Mouse (Mus musculus): ENCODE results near the gene Mgat5. TPM values are rescaled to one million over a fixed set of nuclear protein-coding genes. Genes with fewer than 3 reads are reported as not detected.

The Mgat5 gene
- total and polyA plus RNA-seq, 3 experiments, result 2.8 to 14.0 (median 11.2) TPM

DNA sequence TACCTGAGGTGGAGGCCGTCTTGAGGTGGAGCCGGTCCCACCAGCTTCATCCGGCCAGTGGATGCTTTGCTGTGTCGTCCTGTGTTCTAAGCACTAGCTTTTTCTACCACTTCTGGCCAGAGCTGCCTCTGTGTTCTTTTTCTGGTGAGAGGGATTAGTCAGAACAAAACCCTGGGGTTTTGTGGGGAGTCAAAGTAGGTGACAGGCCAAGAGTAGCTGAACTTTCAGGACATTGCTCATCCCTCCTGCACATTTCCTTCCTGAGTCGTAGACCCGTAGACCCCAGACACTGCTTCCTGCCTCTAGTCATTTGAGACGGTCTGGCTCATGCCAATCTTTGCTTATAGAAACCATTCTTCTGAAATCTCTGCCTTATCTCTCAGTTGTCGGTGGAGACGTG lies 140.1 kb downstream of the Mgat5 start:
- DNase-seq, result no peak

DNA sequence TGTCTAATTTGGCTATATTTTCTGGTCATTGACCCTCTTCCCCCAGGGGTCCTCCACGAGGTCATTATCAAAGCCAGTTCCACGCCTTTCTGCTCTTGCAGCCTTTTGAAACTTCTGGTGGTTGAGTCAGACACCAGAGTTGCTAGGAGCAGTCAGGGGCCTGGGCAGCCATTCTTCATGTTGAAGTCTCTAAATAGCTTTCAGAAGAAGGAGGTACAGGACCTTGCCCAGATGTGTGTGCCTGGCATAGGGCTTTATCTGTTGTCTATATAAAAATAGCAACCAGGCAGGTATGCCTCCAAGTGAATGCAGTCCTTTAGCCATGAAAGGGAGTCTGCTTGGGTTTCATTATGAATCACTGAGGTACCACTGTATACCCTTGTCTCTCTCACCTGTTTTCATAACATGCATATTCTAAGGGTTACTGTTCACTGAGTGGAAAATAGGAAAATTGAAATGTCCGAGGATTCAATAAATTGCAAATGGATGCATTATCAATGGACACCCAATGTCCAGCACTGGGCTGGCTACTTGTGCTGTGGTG lies 141.9 kb downstream of the Mgat5 start:
- DNase-seq, result peak; percentile 44

DNA sequence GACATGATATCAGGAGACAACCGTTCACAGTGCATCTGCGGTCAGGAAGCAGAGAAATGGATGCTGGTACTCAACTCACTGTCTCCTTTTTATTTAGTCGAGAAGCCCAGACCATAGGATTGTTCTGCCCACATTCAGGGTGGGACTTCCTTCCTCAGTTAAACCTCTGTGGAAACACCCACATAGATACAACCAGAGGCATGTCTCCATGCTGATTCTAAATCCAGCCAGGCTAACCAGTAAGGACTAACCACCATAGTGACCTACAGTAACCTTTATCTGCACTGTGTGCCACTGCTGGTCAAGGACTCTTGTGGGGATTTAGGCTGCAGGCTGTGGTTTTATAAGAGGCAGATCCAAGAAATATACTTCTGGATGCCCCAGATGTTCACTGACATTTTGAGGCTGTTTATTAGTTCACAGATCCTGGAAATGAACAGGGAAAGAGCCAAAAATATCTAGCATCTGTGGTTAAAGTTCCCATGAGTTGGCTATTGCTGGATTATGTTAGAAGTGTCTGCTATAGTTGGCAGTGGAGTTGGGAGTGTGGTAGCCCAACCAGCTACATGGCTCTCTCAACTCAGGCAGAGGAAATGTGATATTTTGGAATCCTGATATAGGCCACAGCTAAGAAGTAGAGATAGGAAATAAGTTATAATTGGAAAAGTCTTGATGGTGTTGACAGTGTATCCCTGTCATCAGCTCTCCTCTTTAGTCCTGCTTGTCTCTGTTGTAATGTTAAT lies 143.2 kb downstream of the Mgat5 start:
- DNase-seq, result no peak

DNA sequence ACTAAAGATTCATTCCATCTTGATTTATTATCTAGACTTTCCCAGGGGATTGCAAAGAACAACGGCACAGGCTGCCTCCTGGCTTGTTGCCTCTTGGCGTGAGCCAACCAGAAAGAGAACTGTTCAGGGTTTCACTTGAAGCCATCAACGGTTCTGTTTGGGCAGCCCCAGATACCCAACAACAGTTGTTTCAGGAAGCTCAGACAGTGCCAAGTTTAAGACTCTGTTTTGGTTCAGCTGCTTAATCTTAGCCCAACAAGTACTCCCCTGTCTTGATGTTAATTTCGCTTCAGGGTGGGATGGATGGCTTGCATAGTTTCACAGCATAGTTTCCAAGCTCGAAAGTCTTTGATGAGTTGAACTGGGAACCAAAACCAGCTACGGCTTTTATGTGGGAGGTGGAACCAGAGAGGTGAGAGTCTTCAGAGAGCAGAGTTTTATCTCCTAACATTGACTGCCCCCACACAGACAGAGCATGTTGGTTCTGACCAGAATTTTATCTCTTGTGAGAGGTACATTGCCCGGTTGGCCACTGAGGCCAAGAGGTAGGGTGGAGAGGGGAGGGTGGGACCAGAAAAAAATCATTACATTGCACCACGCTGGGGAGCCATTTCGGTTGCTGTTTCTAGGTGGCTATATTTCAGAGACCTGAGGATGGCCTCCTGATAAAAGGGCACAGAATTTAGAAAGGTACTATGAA lies 144.0 kb downstream of the Mgat5 start:
- DNase-seq, result no peak

DNA sequence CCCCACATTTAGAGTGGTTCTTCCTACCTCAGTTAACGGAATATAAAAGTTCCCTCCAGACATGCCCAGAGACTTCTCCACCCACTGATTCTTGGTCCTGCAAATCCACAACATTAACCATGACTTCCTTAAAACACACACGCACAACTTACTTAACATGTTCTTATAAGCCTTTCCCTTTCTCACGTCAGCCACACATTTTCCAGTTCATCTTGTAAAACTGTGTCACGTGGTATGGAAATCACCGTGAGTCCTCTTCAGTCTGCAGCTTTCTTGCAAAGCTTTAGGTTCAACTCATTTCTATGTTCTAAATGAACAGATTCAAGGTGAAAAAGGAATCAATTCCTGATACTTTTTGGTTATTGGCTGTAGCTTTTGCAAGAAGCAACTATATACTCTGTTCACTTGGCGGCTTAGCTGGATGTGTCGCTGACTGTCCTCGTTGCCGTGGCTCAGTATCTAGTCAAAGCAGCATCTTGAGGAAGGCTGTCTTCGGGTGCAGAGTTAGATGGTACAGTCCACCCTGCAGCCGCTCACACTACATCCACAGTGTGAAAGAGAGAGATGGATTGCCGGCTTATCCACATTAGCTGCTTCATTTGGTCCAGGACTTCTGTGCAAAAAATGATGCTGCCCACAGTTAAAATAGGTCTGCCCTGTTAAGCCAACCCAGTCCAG lies 146.7 kb downstream of the Mgat5 start:
- DNase-seq, result no peak

DNA sequence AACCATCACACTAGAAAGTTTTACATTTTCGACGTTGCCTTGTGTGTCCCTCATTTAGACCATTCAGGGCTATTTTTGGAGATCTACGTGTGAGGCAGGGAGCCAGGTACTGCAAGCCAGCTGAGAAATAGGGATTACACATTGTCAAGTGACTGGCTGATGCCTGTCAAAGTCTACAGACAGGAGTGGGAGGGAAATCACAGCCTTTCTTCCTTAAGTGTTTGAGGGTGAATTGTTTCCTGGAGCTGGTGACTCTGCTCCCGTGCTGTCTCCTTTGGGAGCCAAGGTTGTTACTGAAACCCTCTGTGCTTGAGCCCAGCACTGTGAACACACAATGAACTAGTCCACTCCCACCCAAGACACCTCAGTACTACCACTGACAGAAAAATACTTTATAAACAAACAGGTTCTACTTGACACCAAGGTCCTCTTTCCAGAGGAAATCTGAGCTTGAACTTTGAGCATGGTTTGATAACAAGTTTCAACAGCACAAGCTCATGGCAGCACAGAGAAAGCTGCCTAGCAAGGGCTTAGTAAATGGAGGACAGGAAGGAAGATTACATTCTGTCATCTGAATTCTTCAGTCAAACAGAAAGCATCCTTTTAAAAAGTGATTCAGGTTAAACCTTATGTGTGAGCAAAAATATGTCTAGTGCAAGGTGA lies 147.4 kb downstream of the Mgat5 start:
- no peak for DNase-seq

DNA sequence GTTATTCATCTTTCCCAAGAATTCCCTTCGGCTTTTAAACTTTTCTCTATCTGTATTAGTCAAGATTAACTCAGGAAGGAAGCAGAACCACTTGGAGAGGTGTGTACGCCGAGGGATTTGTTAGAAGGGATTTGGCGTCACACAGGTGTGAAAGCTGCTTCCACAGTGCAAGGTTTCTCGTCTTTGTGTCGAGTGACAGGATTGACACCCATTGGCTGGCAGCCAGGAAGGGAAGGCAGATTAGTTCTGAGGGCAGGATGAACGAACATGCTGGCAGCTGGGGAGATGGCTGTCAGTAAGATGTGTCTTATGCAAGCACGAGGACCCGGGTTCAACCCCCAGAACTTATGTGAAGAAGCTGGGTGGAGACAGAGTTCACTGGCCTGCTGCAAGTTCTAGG lies 148.6 kb downstream of the Mgat5 start:
- no peak for DNase-seq

DNA sequence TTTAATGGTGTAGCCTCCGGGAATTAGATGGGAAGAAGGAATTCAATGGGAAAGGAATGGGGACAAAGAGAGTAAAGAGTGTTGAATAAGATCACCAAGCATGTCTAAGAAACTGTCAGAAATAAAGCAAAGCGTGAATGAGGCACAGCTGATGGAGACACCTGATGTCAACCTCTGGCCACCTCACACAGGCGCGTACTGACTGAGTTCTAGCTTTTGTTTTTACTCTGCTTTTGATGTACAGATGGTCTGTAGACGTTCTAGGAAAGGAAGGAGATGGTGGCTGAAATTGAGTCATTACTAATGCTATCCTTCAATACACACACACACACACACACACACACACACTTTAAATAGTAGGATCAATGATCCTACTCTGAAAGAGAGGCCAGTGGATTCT lies 149.3 kb downstream of the Mgat5 start:
- DNase-seq, result no peak

DNA sequence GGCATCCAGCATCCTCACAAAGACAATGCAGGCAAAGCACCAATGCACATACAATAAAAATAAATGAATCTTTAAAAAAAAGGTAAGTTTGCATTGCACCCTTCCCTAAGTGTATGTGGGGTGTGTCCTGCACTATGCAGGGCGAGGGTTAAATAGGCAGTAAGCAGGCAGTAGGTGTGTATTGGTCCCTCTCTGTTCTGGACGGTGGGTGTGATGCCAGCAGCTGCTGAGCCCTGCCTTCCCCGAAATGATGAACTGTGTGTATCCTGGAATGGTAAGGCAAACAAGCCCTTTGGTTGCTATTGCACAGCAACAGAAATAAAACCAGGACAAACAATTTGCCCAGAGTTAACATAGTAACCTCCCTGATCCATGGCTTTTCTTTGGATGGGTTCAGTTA lies 150.2 kb downstream of the Mgat5 start:
- DNase-seq, result no peak

DNA sequence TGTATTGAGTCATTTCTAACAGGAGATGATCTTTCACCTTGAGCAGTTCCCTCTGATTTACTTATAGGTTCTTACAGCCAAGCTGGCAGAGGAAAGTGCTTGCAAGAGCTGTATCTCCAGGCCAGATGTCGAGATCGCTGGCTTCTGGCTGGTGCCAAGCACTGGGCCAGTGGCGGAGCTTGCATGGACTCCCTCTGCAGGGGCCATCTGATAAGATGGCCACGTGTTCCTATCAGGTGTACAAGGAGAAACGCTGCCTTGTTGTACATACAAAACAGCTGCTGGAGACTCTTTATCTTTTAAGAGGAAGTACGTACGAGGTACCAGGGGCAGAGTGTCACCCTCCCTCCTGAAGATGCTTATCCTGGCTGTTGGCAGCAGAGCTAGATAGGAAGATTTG lies 158.8 kb downstream of the Mgat5 start:
- peak; percentile 21 for DNase-seq

DNA sequence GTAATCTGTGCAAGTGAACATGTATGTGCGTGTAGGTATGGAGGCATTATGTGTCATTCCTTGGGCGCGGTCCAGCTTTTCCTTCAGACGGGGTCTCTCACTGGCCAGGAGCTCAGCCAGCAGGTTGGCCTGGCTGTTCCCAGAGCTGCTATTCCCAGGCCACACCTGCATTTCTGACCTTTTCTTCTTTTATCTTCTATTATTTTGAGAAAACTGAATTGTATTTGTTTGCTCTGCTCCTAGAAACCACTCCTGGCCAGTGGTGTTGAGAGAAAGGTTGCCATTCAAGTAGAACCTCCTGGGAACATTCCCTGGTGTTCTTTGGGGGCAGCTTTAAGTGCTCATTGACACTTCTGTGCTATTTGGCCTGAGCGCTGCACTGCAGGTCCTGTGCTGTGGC lies 160.9 kb downstream of the Mgat5 start:
- DNase-seq, result no peak

DNA sequence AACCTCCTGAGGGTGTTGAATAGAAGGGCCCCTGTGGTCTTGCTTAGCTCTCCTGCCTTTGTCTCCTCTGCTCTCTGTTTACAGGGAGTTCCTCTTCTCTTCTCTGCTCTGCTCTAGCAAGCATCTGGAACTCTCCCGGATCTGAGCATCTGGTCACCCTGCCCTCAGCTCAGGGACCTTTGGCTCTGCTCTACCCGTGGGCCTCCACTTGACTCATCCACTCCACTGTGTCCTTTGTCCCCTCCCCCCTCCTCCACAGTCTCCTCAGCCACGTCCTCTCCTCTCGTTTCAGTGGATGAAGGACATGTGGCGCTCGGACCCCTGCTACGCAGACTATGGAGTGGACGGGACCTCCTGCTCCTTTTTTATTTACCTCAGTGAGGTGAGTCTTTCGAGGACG lies 161.3 kb downstream of the Mgat5 start:
- no peak for DNase-seq

DNA sequence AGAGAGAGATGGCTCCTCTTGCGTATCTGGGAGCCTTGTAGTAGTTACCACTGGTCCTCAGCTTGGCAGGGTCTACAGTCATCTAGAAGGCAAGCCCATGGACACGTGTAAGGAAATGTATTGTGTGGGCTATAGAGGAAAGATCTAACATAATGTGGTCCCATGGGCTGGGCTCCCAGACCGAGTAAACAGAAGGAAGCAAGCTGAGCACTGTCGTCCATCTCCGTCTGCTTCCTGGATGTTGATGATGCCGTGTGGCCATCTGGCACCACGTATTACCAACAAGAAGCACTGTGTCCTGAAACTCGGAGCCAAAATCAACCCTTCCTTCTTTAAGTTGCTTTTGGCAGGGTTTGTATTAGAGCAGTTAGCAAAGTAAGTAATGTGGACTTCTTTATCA lies 163.7 kb downstream of the Mgat5 start:
- DNase-seq, result no peak

DNA sequence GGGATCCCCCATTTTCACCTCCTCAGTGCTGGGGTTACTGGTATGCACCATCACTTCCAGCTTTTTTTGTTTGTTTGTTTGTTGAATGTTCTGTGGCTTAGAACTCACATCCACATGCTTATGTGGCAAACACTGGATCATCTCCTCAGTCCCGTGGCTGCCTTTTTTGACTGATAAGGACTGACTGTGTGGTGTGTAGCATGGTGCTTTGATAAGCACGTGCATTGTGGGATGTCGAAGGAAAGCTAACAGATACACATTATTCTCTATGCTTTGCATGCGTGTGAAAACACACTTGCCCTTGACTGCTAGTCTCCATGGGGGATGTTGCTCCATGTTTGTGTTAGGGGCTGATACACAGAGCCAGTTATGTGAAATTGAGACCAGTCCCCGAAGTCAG lies 164.7 kb downstream of the Mgat5 start:
- DNase-seq, result no peak

DNA sequence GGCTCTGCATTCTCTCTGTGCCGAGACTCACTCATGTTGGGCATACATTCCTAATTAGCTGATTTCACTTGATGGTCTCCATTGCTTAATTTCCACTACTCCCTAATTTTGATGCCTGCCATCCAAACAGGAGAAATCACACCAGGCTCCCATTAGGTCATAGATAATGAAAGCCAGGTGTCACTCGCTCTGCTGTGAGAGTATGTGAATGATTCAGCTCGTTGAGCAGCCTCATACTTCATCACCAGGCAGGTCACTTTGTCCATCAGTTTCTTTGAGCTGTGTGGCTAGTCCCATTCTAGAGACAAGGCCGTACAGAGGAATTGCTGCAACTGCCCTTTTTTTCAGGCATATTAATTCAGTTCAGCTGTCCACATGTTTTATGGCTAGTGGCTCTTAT lies 167.3 kb downstream of the Mgat5 start:
- DNase-seq, result no peak

DNA sequence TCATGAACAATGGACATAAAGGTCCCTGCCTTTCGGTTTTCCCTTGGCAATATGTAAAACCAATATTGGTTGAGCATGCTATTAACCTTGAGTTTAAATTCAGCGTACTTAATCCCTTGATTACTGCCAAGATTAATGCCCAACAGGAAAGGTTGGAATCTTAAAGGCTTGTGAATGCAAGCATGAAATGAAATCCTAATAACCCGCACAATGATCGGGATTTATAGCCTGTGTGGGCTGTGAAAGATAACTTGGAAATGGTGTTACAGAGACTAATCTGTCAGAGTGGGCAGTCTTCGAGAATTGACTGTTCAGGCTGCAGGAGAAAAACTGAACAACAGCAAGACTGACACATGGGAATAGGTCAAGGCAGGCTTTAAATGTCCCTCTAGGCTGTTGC lies 168.7 kb downstream of the Mgat5 start:
- DNase-seq, result no peak

DNA sequence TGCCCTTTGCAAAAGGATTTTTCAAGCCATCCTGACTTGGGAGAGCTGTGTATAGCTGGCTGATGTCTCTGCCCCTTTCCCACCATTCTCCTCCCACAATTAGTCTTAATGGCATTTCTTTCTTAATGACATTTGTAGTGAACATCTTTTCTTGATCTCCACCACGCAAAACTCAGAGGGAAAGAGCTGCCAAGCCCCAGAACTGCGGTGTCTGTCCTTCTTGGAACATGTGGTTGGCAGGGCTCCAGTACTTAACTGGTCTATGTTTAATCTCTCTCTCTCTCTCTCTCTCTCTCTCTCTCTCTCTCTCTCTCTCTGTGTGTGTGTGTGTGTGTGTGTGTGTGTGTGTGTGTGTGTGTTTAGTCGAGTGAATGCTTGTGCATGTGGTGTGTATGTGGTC lies 169.3 kb downstream of the Mgat5 start:
- DNase-seq, result no peak

DNA sequence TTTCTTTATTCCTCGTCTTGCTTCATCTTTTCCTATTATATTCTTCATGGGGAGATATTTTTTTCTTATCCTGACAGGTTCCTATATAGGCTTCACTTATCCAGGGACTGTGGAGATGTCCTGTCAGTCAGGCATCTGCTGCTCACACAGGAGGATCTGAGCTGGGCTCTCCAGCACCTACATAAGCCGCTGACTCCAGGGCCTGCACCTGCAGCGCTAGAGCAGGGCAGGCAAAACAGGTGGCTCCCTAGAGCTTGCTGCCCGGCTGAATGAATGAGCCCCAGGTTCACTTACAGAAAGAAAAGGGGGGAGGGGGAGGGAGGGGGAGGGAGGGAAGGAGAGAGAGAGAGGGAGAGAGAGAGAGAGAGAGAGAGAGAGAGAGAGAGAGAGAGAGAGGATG lies 175.3 kb downstream of the Mgat5 start:
- no peak for DNase-seq

DNA sequence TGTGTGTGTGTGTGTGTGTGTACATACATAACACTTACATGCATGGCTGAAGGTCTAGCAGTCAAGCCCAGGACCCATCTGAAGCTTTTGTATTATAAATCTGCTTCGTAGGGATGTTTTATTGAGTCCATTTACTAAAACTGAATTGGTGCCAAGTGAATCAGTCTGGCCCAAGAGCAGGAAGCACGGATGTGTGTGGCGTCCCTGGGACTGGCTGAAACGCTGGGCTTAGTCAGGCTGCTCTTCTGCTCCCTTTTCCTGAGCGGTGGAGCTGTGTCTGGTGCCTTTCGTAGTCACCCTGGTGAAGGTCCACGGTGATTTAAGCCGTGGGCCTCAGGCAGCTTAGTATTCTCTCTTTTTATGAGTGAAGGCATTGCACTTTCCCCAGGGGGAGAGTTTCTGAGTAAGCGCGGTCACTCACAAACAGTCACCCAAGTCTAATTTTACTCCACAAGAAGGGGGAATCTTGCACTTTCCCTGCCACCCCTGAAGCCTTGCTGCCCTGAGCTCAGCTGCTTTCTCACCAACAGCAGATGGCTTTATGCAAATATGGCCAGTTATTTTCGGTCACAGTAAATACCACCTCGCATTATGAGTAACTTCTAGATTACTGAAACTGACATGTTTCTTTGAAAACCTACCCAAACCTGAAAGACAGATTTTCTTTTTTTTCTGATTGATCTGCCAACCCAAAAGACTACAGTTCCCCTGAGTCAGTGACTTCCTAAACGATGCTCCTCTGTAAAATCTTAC lies 176.1 kb downstream of the Mgat5 start:
- DNase-seq, result peak; percentile 70

DNA sequence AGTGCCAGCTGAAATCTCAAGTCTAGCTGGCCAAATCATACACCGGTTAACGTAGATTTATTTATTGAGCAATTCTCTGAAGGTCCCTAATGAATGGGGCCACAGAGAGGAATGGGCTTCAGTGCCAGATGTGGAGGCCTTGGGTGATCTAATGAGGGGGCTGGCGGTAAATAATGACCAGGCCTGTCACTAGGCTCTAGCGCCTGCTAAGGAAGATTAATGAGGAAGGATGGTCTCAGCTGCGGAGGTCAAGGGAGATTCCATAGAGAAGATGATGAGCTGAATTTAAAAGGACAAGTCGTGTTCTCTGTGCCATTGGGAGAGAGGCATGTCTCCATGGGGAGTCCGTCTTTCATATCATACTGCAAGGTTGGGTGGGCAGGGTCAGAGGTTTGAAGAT lies 178.3 kb downstream of the Mgat5 start:
- DNase-seq, result no peak

DNA sequence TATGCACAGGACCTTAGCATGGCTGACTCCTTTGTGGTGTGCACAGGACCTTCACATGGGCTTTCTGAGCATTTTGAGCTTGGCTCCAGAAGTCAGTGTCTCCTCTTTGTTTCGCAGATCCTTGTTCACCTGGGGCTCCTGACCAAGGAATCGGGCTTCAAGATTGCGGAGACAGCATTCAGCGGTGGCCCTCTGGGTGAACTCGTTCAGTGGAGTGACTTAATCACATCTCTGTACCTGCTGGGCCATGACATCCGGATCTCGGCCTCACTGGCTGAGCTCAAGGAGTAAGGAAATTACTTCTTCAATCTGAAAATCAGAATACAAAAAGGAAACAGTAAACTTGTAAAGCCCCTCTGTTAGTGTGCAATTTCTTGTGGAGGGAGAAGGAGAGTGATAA lies 182.4 kb downstream of the Mgat5 start:
- no peak for DNase-seq

DNA sequence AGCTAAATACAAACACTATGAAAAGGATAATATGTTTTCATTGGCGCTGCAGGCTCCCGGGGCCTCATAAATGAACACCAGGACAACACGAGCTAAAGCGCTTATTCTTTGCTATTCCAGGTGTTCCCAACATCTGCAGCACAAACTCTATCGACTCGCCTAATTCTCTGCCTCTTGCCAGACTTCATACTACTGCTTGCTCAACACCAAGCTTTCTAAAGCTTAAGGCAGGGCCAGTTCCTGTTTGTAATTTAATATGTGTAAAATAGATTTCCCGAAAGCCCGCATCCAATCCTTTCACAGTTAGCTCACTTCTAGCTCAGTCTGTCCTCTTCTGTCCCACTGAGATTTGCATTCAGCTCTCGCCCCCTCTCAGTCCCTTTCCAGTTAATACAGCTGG lies 182.8 kb downstream of the Mgat5 start:
- DNase-seq, result no peak
